Mouse (Mus musculus): ENCODE data around the gene Clcn7. TPM values are rescaled to one million over a fixed set of nuclear protein-coding genes. Genes with fewer than 3 reads are reported as not detected.

Gene Clcn7
- polyA plus RNA-seq, 1 experiment from 2014 or later: 33.6 TPM

GRCm38 (mm10) chr17:25211705-25212104 is 78.5 kb downstream of the Clcn7 start:
- WGBS: 89% methylated on average over 4 of the region's 4 CpGs
- Histone ChIP-seq H3K36me3 (ENCODE audit: control insufficient read depth, insufficient read depth, low read length) (peaks cover 39% of the 10 kb centered on the region), H3K4me1 (ENCODE audit: control insufficient read depth, insufficient read depth, low read length) (no peaks in the 10 kb centered on the region)

More at GRCm38 (mm10) chr17:25211705-25212104, 78.5 kb downstream of the Clcn7 start:
- Histone ChIP-seq H3K27me3 (ENCODE audit: control insufficient read depth, insufficient read depth, low read depth, low read length) (no peaks in the 10 kb centered on the region), H3K9ac (ENCODE audit: low read depth, low read length) (no peak overlapping the region), H3K4me3 (ENCODE audit: low read depth, low read length) (no peak overlapping the region), H3K4me2 (ENCODE audit: low read length) (no peak overlapping the region), H3K9me3 (replicated peaks; ENCODE audit: control insufficient read depth, low read length, poor library complexity, severe bottlenecking) (no peaks in the 10 kb centered on the region), H3K27ac (ENCODE audit: low read length) (no peak overlapping the region)
- no peak for ATAC-seq

Other genes with a start within 250 kb of the Clcn7 start
- 54.3 and 54.7 TPM in 2 replicates for gene Nubp2, start 247.0 kb upstream of the Clcn7 start, polyA plus RNA-seq (2015; fragmentation: Nextera tagmentation; extraction: Ambion mirVana)
- 85.8 and 90.5 TPM in 2 replicates for gene Spsb3, start 246.7 kb upstream of the Clcn7 start, polyA plus RNA-seq (2015; fragmentation: Nextera tagmentation; extraction: Ambion mirVana)
- gene Eme2, start 238.3 kb upstream of the Clcn7 start, polyA plus RNA-seq (2015; fragmentation: Nextera tagmentation; extraction: Ambion mirVana): 28.6 and 28.8 TPM in 2 replicates
- 72.9 and 77.2 TPM in 2 replicates for gene Mrps34, start 238.3 kb upstream of the Clcn7 start, polyA plus RNA-seq (2015; fragmentation: Nextera tagmentation; extraction: Ambion mirVana)
- gene Nme3, start 236.9 kb upstream of the Clcn7 start, polyA plus RNA-seq (2015; fragmentation: Nextera tagmentation; extraction: Ambion mirVana): 79.7 and 88.6 TPM in 2 replicates
- 100 and 104 TPM in 2 replicates for gene Mapk8ip3, start 196.4 kb upstream of the Clcn7 start, polyA plus RNA-seq (2015; fragmentation: Nextera tagmentation; extraction: Ambion mirVana)
- 86.2 and 100 TPM in 2 replicates for gene Jpt2, start 172.7 kb upstream of the Clcn7 start, polyA plus RNA-seq (2015; fragmentation: Nextera tagmentation; extraction: Ambion mirVana)
- 4.6 and 5.3 TPM in 2 replicates for gene Cramp1l, start 117.6 kb upstream of the Clcn7 start, polyA plus RNA-seq (2015; fragmentation: Nextera tagmentation; extraction: Ambion mirVana)
- gene Ift140, start 117.3 kb upstream of the Clcn7 start, polyA plus RNA-seq (2015; fragmentation: Nextera tagmentation; extraction: Ambion mirVana): 18.8 and 20.1 TPM in 2 replicates
- gene Tmem204, start 49.8 kb upstream of the Clcn7 start, polyA plus RNA-seq (2015; fragmentation: Nextera tagmentation; extraction: Ambion mirVana): 10.3 and 11.1 TPM in 2 replicates
- 51.9 and 53.4 TPM in 2 replicates for gene Telo2, start 17.4 kb upstream of the Clcn7 start, polyA plus RNA-seq (2015; fragmentation: Nextera tagmentation; extraction: Ambion mirVana)
- gene Ptx4, start 12.6 kb upstream of the Clcn7 start, polyA plus RNA-seq (2015; fragmentation: Nextera tagmentation; extraction: Ambion mirVana): 0.38 TPM in 1 of 2 replicates, not detected in the other
- not detected in 2 replicates for gene Ccdc154, start 29.1 kb downstream of the Clcn7 start, polyA plus RNA-seq (2015; fragmentation: Nextera tagmentation; extraction: Ambion mirVana)
- gene Gm38655, start 42.1 kb downstream of the Clcn7 start, polyA plus RNA-seq (2015; fragmentation: Nextera tagmentation; extraction: Ambion mirVana): not detected in 2 replicates
- 33.7 and 33.8 TPM in 2 replicates for gene BC003965, start 51.2 kb downstream of the Clcn7 start, polyA plus RNA-seq (2015; fragmentation: Nextera tagmentation; extraction: Ambion mirVana)
- 18.3 and 19.2 TPM in 2 replicates for gene Unkl, start 55.0 kb downstream of the Clcn7 start, polyA plus RNA-seq (2015; fragmentation: Nextera tagmentation; extraction: Ambion mirVana)
- gene Gnptg, start 106.7 kb downstream of the Clcn7 start, polyA plus RNA-seq (2015; fragmentation: Nextera tagmentation; extraction: Ambion mirVana): 99.8 and 114 TPM in 2 replicates
- 57.4 and 61.2 TPM in 2 replicates for gene Tsr3, start 106.8 kb downstream of the Clcn7 start, polyA plus RNA-seq (2015; fragmentation: Nextera tagmentation; extraction: Ambion mirVana)
- 30.2 and 38.1 TPM in 2 replicates for gene Baiap3, start 123.0 kb downstream of the Clcn7 start, polyA plus RNA-seq (2015; fragmentation: Nextera tagmentation; extraction: Ambion mirVana)
- 489 and 542 TPM in 2 replicates for gene Ube2i, start 141.2 kb downstream of the Clcn7 start, polyA plus RNA-seq (2015; fragmentation: Nextera tagmentation; extraction: Ambion mirVana)
- not detected in 2 replicates for gene Prss34, start 165.0 kb downstream of the Clcn7 start, polyA plus RNA-seq (2015; fragmentation: Nextera tagmentation; extraction: Ambion mirVana)
- not detected in 2 replicates for gene Prss28, start 175.3 kb downstream of the Clcn7 start, polyA plus RNA-seq (2015; fragmentation: Nextera tagmentation; extraction: Ambion mirVana)
- gene Prss29, start 185.3 kb downstream of the Clcn7 start, polyA plus RNA-seq (2015; fragmentation: Nextera tagmentation; extraction: Ambion mirVana): not detected in 2 replicates
- not detected in 2 replicates for gene Tpsab1, start 212.2 kb downstream of the Clcn7 start, polyA plus RNA-seq (2015; fragmentation: Nextera tagmentation; extraction: Ambion mirVana)
- 0.23 TPM in 1 of 2 replicates, not detected in the other for gene Tpsb2, start 232.9 kb downstream of the Clcn7 start, polyA plus RNA-seq (2015; fragmentation: Nextera tagmentation; extraction: Ambion mirVana)
- gene Tpsg1, start 235.9 kb downstream of the Clcn7 start, polyA plus RNA-seq (2015; fragmentation: Nextera tagmentation; extraction: Ambion mirVana): 0.29 and 0.88 TPM in 2 replicates

Measured in midbrain, embryonic 16.5 days (tissue).